Mouse (Mus musculus) adrenal gland, postnatal 36 days (tissue): ENCODE results near the gene Hs3st5. TPM values are rescaled to one million over a fixed set of nuclear protein-coding genes. Genes with fewer than 3 reads are reported as not detected.

Source experiments
- DNase-seq, 2 experiments: peaks; one replicate each; pipeline ENCODE4 v3.0.0; 2021; ENCODE audit warnings: mixed read lengths in 1 of 2
- total RNA-seq, 2 experiments: library from RNA; stranded (reverse); gene quantifications; 2 replicates each; pipeline ENCODE4 v1.2.3; 2021

Gene Hs3st5
- total RNA-seq, 2 experiments from 2014 or later, result 0.36 to 0.40 TPM

DNA sequence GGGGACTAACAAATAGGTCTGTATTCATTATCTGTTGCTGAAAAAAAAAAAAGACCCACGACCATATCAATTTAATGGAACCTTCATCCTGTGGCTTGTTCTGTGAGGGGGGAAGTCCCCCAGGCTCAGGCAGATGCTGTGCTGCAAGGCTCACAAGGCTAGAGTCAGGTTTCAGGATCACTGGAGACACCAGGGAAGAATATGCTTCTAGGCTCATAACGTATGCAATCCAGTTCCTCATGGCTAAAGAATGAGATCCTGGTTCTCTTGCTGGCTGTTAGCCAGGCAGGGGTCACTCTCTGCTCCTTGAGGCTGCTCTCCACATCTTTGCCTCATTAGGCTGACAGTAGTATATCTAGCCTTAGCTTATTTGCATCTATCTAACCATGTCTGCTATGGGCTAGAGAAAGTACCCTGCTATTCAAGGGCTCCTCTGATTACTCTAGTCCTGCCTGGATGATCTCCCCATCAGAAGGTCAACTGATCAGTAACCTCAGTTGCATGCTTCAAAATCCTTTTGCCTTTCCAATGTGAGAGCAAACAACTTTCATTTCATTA is 294.4 kb downstream of the Hs3st5 start:
- DNase-seq, result no peak

DNA sequence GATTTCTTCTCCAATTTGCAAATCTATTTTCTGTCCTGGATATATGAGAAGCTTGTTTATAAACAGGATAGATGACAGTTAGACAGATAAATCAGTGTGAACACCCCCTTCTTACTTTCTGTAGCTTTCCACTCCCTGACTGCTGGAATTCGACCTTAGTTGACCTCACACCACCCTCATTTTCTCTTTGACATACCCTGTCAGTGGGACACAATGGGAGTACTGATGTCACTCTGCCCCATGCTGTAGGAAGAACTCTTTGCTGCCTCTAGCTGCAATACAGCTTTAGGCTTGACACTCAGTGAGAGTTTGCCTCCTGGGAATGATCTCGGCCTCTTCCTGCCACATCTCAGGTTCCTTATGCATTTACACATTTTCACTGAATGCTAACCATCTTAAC is 297.1 kb downstream of the Hs3st5 start:
- DNase-seq, result no peak

GRCm38 (mm10) chr10:36805265-36805664 is 298.7 kb downstream of the Hs3st5 start:
- no peak for DNase-seq

- no peak for DNase-seq
Measured at GRCm38 (mm10) chr10:36805788-36806187, 299.2 kb downstream of the Hs3st5 start.

DNA sequence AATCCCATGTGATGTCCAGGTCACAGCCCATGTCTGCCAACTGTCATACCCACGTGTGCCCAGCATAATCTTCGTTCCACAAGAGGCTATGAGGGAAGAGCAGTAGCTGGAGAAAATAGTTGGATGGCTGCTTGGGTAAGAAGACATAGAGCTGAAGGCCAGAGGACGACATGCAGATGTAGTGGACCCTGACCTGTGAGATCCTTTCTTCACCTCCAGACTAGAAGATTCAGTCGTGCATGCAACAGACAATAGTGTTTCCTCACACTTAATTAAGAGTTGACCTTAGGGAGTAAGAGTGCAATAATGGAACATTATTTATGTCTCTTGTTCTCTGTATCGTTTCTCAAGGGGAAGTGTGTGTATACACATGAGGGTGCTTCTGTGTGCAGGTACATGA is 300.4 kb downstream of the Hs3st5 start:
- no peak for DNase-seq

DNA sequence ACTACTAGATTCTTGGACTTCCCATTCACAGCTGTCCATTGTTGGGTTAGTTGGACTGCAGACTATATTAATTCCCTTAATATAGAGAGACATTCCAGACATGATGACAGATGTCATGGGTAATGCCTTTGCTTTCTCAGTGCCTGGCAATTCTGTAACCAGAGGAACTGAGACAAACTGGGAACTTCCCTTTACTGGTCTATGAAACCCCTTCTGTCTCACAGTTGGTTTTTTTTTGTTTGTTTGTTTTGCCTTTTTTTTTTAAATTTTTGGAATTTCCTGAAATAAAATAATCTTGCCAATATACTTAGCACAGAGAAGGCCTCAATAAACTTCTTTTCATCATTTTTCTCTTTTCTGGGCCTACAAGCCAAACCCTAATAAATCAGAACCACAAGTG is 312.3 kb downstream of the Hs3st5 start:
- no peak for DNase-seq

- DNase-seq, result no peak
Measured at GRCm38 (mm10) chr10:36829079-36829478, 322.5 kb downstream of the Hs3st5 start.

- DNase-seq, result no peak
Measured at GRCm38 (mm10) chr10:36832204-36832603, 325.6 kb downstream of the Hs3st5 start.

- peak; percentile 52 to 54 for DNase-seq
Measured at GRCm38 (mm10) chr10:36834224-36834623, 327.6 kb downstream of the Hs3st5 start.

DNA sequence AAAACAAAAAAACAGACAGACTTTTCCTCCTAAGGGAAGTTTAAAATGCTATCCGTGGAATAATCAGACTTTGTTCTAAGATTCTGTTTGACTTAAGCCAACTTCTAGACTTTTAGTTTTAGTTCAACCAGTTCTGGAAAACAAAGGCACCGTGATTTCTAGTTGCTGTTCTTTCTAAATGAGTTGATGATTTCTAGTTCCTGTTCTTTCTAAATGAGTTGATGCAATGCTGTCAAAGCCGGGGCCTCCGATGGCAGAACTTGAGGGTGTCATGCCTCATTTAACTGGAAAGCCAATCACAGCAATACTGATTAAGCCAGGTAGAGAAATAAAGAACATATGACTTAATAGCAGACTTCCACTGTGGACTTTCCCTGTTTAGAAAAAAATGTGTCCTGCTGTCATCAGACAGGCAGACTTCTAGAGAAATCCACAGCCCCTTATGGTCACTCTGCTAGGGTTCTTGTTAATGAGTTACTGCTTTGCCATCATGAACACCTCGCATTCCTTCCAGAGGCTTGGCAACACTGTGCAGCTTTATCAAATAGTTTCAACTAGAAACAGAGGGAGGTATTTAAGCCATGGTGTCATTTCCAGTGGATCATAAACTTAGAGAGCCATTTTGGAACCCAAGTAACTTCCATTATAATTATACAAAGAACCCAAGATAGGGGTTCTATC is 329.4 kb downstream of the Hs3st5 start:
- no peak for DNase-seq

- DNase-seq, result no peak
Measured at GRCm38 (mm10) chr10:36850231-36850630, 343.6 kb downstream of the Hs3st5 start.

- DNase-seq, result no peak
Measured at GRCm38 (mm10) chr10:36862127-36862895, 355.7 kb downstream of the Hs3st5 start.
